Mouse (Mus musculus) neural tube, postnatal 0 days (tissue): Measurements from ENCODE around the gene Rpl34. TPM values are rescaled to one million over a fixed set of nuclear protein-coding genes. Genes with fewer than 3 reads are reported as not detected.

Experiments used
- polyA plus RNA-seq: library from polyadenylated mRNA; unstranded; fragments of >200 nt; fragmentation: Nextera tagmentation; extraction: Ambion mirVana; gene quantifications from 2 replicates; pipeline ENCODE4 v1.2.1, GENCODE M21; 2015

Gene Rpl34
- 523 and 549 TPM in 2 replicates for polyA plus RNA-seq

DNA sequence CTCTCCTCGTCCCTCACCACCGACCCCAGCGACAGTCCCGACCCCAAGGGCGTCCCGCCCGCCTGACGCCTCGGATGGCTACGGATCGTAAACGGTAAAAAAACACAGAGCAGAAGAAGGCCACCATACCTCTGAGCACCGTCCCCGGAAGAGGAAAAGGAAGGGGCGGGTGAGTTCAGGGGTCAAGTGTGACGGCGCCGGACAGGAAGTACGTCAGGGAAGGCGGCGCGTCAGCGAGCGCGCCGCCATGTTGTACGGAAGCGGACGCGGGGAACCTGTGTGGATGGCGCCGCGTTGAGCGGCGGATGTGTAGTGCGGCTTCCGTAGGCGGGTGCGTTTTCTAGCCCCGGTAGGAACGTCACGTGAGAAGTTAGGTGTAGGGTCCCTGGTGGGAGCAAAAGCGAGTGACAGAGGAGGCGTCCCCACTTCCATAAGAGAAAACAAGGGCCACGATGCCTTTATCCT, at the start of gene Rpl34:
Gene Rpl34, minus strand, starts transcription at position 210 of the 465 bp plus-strand sequence.

DNA sequence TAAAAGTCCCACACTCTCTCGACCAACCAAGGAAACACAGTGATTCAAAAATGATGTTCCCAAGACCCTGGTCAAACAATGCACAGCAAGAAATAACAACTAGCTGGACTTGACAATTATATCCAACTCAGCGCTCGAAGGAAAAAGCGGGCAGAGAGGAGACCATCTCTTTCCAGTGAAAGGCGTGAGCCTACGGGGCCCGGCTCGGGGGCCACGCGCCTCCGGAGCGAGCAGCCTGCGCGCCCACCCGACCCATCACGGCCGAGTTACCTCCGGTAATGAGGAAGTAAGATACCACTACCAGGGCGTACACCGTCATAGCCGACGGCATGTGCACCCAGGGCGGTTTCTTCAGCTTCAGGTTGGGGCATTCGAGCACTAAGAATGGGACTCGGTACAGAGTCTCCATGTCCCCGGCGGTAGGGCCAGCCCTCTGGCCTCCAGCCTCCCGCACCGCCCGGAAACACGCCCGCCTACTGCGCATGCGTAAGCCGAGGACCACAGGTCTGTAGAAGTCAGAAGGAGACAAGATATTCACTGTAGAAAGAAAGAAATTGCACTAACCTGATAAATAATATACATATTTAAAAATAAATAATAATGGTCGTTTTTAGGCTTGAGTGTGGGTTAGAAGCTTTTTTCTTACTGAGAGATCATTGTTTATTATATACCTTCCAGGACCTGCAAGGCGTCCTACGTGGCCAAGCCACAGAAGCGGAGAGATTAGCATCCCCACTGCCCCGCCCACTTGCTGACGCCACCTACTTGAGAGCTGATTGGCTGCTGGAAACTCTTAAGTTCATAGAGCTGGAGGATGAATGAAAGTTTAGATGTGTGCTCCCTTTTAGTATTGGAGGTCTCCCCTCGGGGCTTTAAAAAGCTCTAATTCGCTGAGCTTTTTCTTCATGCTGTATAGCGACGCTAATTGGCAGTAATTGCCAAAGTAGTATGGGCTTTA, 21.0 kb downstream of the Rpl34 start, which contains the start of gene Ostc:
Gene Ostc, minus strand, starts transcription at position 478 of the 958 bp plus-strand sequence.

Other genes starting within 250 kb of the Rpl34 start
- 0.14 and 0.20 TPM in 2 replicates for gene Etnppl, start 113.0 kb downstream of the Rpl34 start, polyA plus RNA-seq
- 182 and 199 TPM in 2 replicates for gene Ostc, start 21.0 kb downstream of the Rpl34 start, polyA plus RNA-seq